Mouse (Mus musculus): ENCODE results near the gene Enho. TPM values are rescaled to one million over a fixed set of nuclear protein-coding genes. Genes with fewer than 3 reads are reported as not detected.
A peak's percentile ranks its signal among the peaks of the same experiment; 100 is the strongest.

Gene Enho
- polyA plus RNA-seq, 1 experiment from 2014 or later: 92.1 TPM

GRCm38 (mm10) chr4:41628202-41628927 is 11.8 kb downstream of the Enho start:
- Histone ChIP-seq H3K36me3 (no peaks in the 10 kb centered on the region), H3K27ac (peak overlapping the region; percentile 81), H3K27me3 (peaks cover 16% of the 10 kb centered on the region), H3K9me3 (no peaks in the 10 kb centered on the region), H3K4me3 (replicated peaks) (no peak overlapping the region), H3K4me1 (replicated peaks) (peaks cover 65% of the 10 kb centered on the region), H3K4me2 (replicated peaks) (no peak overlapping the region), H3K9ac (replicated peaks) (peak overlapping the region; percentile 39)
- ATAC-seq: peak; percentile 55
- WGBS: 8% methylated on average over 8 of the region's 8 CpGs

GRCm38 (mm10) chr4:41622071-41622470 is 18.1 kb downstream of the Enho start:
- H3K27me3 ChIP-seq: peaks cover 27% of the 10 kb centered on the region
- H3K9ac ChIP-seq (replicated peaks): no peak overlapping the region
- no peaks in the 10 kb centered on the region for H3K36me3 ChIP-seq
- no peak overlapping the region for H3K27ac ChIP-seq
- H3K9me3 ChIP-seq: no peaks in the 10 kb centered on the region
- H3K4me2 ChIP-seq (replicated peaks): no peak overlapping the region
- no peak overlapping the region for H3K4me3 ChIP-seq (replicated peaks)
- WGBS: 92% methylated on average over 14 of the region's 14 CpGs
- ATAC-seq: no peak
- H3K4me1 ChIP-seq (replicated peaks): peaks cover 23% of the 10 kb centered on the region

GRCm38 (mm10) chr4:41618916-41619746 is 21.0 kb downstream of the Enho start:
- no peaks in the 10 kb centered on the region for H3K9me3 ChIP-seq
- no peak for ATAC-seq
- WGBS: 37% methylated on average over 12 of the region's 12 CpGs
- no peak overlapping the region for H3K4me2 ChIP-seq (replicated peaks)
- no peak overlapping the region for H3K4me3 ChIP-seq (replicated peaks)
- peaks cover 23% of the 10 kb centered on the region; the same call in 1 of the 2 replicates for H3K27me3 ChIP-seq
- no peaks in the 10 kb centered on the region for H3K36me3 ChIP-seq
- 0 out of 2 replicates have a peak overlapping the region, but pooled peaks have one; percentile 1 for H3K27ac ChIP-seq
- no peak overlapping the region for H3K9ac ChIP-seq (replicated peaks)
- H3K4me1 ChIP-seq (replicated peaks): peaks cover 37% of the 10 kb centered on the region

- Histone ChIP-seq H3K4me3 (replicated peaks) (no peak overlapping the region), H3K4me1 (replicated peaks) (peaks cover 67% of the 10 kb centered on the region), H3K9me3 (no peaks in the 10 kb centered on the region), H3K4me2 (replicated peaks) (no peak overlapping the region), H3K27me3 (peaks cover 10% of the 10 kb centered on the region; the same call in 1 of the 2 replicates), H3K9ac (replicated peaks) (no peak overlapping the region), H3K36me3 (no peaks in the 10 kb centered on the region), H3K27ac (peak overlapping the region; percentile 49)
- WGBS: 66% methylated on average over 9 of the region's 9 CpGs
- peak; percentile 64 for ATAC-seq
These were observed 24.2 kb downstream of the Enho start for GRCm38 (mm10) chr4:41615661-41616599.

GRCm38 (mm10) chr4:41614156-41614555 is 26.0 kb downstream of the Enho start:
- Histone ChIP-seq H3K9ac (replicated peaks) (no peak overlapping the region), H3K27ac (peak overlapping the region; percentile 25; the same call in 1 of the 2 replicates), H3K4me1 (replicated peaks) (peaks cover 74% of the 10 kb centered on the region), H3K4me2 (replicated peaks) (no peak overlapping the region), H3K9me3 (no peaks in the 10 kb centered on the region), H3K36me3 (no peaks in the 10 kb centered on the region), H3K27me3 (peaks cover 10% of the 10 kb centered on the region; the same call in 1 of the 2 replicates), H3K4me3 (replicated peaks) (no peak overlapping the region)
- peak; percentile 46; the same call in 1 of the 2 replicates for ATAC-seq
- 7% methylated on average over 7 of the region's 7 CpGs for WGBS

GRCm38 (mm10) chr4:41612166-41612565 is 28.0 kb downstream of the Enho start:
- peak; percentile 60 for ATAC-seq
- Histone ChIP-seq H3K27me3 (peaks cover 9% of the 10 kb centered on the region; the same call in 1 of the 2 replicates), H3K36me3 (no peaks in the 10 kb centered on the region), H3K4me2 (replicated peaks) (no peak overlapping the region), H3K9me3 (no peaks in the 10 kb centered on the region), H3K4me3 (replicated peaks) (no peak overlapping the region), H3K27ac (peak overlapping the region; percentile 78), H3K4me1 (replicated peaks) (peaks cover 60% of the 10 kb centered on the region), H3K9ac (replicated peaks) (no peak overlapping the region)
- 10% methylated on average over 8 of the region's 8 CpGs for WGBS

GRCm38 (mm10) chr4:41610594-41610980 is 29.5 kb downstream of the Enho start:
- peak overlapping the region; percentile 2; the same call in 1 of the 2 replicates for H3K27ac ChIP-seq

GRCm38 (mm10) chr4:41609681-41610593 is 30.2 kb downstream of the Enho start:
- WGBS: 81% methylated on average over 10 of the region's 10 CpGs
- Histone ChIP-seq H3K27me3 (peaks cover 3% of the 10 kb centered on the region; the same call in 1 of the 2 replicates), H3K4me3 (replicated peaks) (no peak overlapping the region), H3K9me3 (no peaks in the 10 kb centered on the region), H3K9ac (replicated peaks) (no peak overlapping the region), H3K27ac (no peak overlapping the region; the same call in 1 of the 2 replicates), H3K4me2 (replicated peaks) (no peak overlapping the region), H3K36me3 (no peaks in the 10 kb centered on the region), H3K4me1 (replicated peaks) (peaks cover 52% of the 10 kb centered on the region)
- ATAC-seq: no peak

More at GRCm38 (mm10) chr4:41610594-41610980, 29.5 kb downstream of the Enho start:
- 32% methylated on average over 6 of the region's 6 CpGs for WGBS
- H3K27me3 ChIP-seq: peaks cover 9% of the 10 kb centered on the region; the same call in 1 of the 2 replicates
- H3K9me3 ChIP-seq: no peaks in the 10 kb centered on the region
- no peak overlapping the region for H3K9ac ChIP-seq (replicated peaks)
- peaks cover 54% of the 10 kb centered on the region for H3K4me1 ChIP-seq (replicated peaks)
- no peaks in the 10 kb centered on the region for H3K36me3 ChIP-seq
- no peak overlapping the region for H3K4me3 ChIP-seq (replicated peaks)
- no peak overlapping the region for H3K4me2 ChIP-seq (replicated peaks)
- ATAC-seq: no peak

GRCm38 (mm10) chr4:41606784-41607183 is 33.3 kb downstream of the Enho start:
- H3K9ac ChIP-seq (replicated peaks): no peak overlapping the region
- H3K27me3 ChIP-seq: peaks cover 11% of the 10 kb centered on the region; the same call in 1 of the 2 replicates
- no peak overlapping the region for H3K27ac ChIP-seq
- no peaks in the 10 kb centered on the region for H3K9me3 ChIP-seq
- H3K4me2 ChIP-seq (replicated peaks): no peak overlapping the region
- WGBS: 52% methylated on average over 4 of the region's 4 CpGs
- no peaks in the 10 kb centered on the region for H3K36me3 ChIP-seq
- H3K4me3 ChIP-seq (replicated peaks): no peak overlapping the region
- no peak for ATAC-seq
- peaks cover 34% of the 10 kb centered on the region for H3K4me1 ChIP-seq (replicated peaks)

GRCm38 (mm10) chr4:41604476-41605396 is 35.4 kb downstream of the Enho start:
- ATAC-seq: peak; percentile 83
- WGBS: 24% methylated on average over 8 of the region's 8 CpGs

More at GRCm38 (mm10) chr4:41604476-41605396, 35.4 kb downstream of the Enho start:
- H3K9ac ChIP-seq (replicated peaks): 0 out of 2 replicates have a peak overlapping the region, but pooled peaks have one; percentile 37
- no peaks in the 10 kb centered on the region for H3K9me3 ChIP-seq
- H3K27me3 ChIP-seq: peaks cover 11% of the 10 kb centered on the region; the same call in 1 of the 2 replicates
- H3K27ac ChIP-seq: peak overlapping the region; percentile 4; the same call in 1 of the 2 replicates
- H3K4me2 ChIP-seq (replicated peaks): no peak overlapping the region
- peaks cover 24% of the 10 kb centered on the region for H3K4me1 ChIP-seq (replicated peaks)
- H3K36me3 ChIP-seq: no peaks in the 10 kb centered on the region
- no peak overlapping the region for H3K4me3 ChIP-seq (replicated peaks)
